Mouse (Mus musculus) lung, postnatal 0 days (tissue): Measurements from ENCODE around the gene March10.

Experiments used
- CTCF ChIP-seq: IDR thresholded peaks from 2 replicates; pipeline ENCODE4 v1.5.1; 2016; ENCODE audit warnings: antibody characterized with exemption, mild to moderate bottlenecking
- EP300 ChIP-seq: IDR thresholded peaks from 2 replicates; pipeline ENCODE4 v1.6.1; 2016; ENCODE audit warnings: antibody characterized with exemption, mild to moderate bottlenecking, control low read depth

- TF ChIP-seq CTCF = no peak
- TF ChIP-seq EP300 = no peak
These were observed 35.7 kb downstream of the March10 start for GRCm38 (mm10) chr11:105420671-105421450.
